Mouse (Mus musculus) forebrain, embryonic 14.5 days (tissue): ENCODE measurements at regions not wholly inside any gene's neighbourhood (a gene's known extent, or its start where the extent isn't known, plus 50 kb on each side); places are given as distances from the start of the nearest gene placed in this dataset.

Experiments used
- ATAC-seq: fragments of 200-750 bp; cut with Nextera tagmentation; 2 replicates; pipeline ENCODE4 v1.8.0; 2017; ENCODE audit warnings: mild to moderate bottlenecking, moderate library complexity
- DNase-seq: peaks from one replicate; pipeline ENCODE4 v3.0.0-alpha.2; 2015; ENCODE audit warnings: low spot score
- H3K27ac ChIP-seq: fragments of 300-500 bp; sonication (generic); 2 replicates; pipeline ENCODE4 v1.5.1; 2014; ENCODE audit warnings: low read depth, mild to moderate bottlenecking, control low read depth, low read length, moderate library complexity
- H3K27me3 ChIP-seq: fragments of 300-500 bp; sonication (generic); replicated peaks from 2 replicates; pipeline ENCODE4 v1.6.1; 2014; ENCODE audit warnings: low read length, control low read depth, mixed read lengths; ENCODE audit not compliant: control insufficient read depth, insufficient read depth
- H3K36me3 ChIP-seq: fragments of 300-500 bp; sonication (generic); 2 replicates; pipeline ENCODE4 v1.6.1; 2014; ENCODE audit warnings: low read length, control low read depth; ENCODE audit not compliant: control insufficient read depth, insufficient read depth
- H3K4me1 ChIP-seq: fragments of 300-500 bp; sonication (generic); 2 replicates; pipeline ENCODE4 v1.6.1; 2014; ENCODE audit warnings: antibody characterized with exemption, low read length, control low read depth; ENCODE audit not compliant: control insufficient read depth, insufficient read depth
- H3K4me2 ChIP-seq: fragments of 300-500 bp; sonication (generic); 2 replicates; pipeline ENCODE4 v1.6.1; 2014; ENCODE audit warnings: mild to moderate bottlenecking, control low read depth, low read length
- H3K4me3 ChIP-seq: fragments of 300-500 bp; sonication (generic); 2 replicates; pipeline ENCODE4 v1.5.1; 2014; ENCODE audit warnings: low read depth, low read length, control low read depth
- H3K9ac ChIP-seq: fragments of 300-500 bp; sonication (generic); 2 replicates; pipeline ENCODE4 v1.6.1; 2014; ENCODE audit warnings: mild to moderate bottlenecking, low read length, control low read depth, moderate library complexity
- H3K9me3 ChIP-seq: fragments of 300-500 bp; sonication (generic); replicated peaks from 2 replicates; pipeline ENCODE4 v1.6.1; 2016; ENCODE audit warnings: low read length, control low read depth, mixed read lengths; ENCODE audit not compliant: control insufficient read depth
- WGBS: fragments of 180-500 bp; shearing (Covaris S2); extraction: QIAGEN DNeasy Blood & Tissue Kit; methylation state at CpG from one replicate; pipeline ENCODE4 v1.1.7; 2014; 5-methylcytosine and 5-hydroxymethylcytosine counted together

- DNase-seq, result peak; percentile 26
- H3K4me2 ChIP-seq, result no peak overlapping the region
- H3K9ac ChIP-seq, result no peak overlapping the region
- no peak overlapping the region for H3K27ac ChIP-seq
- no peaks in the 10 kb centered on the region for H3K9me3 ChIP-seq
- H3K27me3 ChIP-seq, result no peaks in the 10 kb centered on the region
- H3K4me1 ChIP-seq, result no peaks in the 10 kb centered on the region
- no peaks in the 10 kb centered on the region for H3K36me3 ChIP-seq
- 78% methylated on average over 10 of the region's 10 CpGs for WGBS
- ATAC-seq, result peak; percentile 60; the same call in 1 of the 2 replicates
- H3K4me3 ChIP-seq, result no peak overlapping the region
These were observed 472.9 kb downstream of the Fgf9 start for GRCm38 (mm10) chr14:58543140-58543767.

- no peak for DNase-seq
- 74% methylated on average over 6 of the region's 6 CpGs for WGBS
- no peaks in the 10 kb centered on the region for H3K36me3 ChIP-seq
These were observed 467.8 kb downstream of the Fgf9 start for GRCm38 (mm10) chr14:58538135-58538534.

GRCm38 (mm10) chr14:58520976-58521549 lies 450.7 kb downstream of the Fgf9 start:
- DNase-seq (peak; percentile 33), ATAC-seq (no peak)
- WGBS, result 52% methylated on average over 5 of the region's 5 CpGs
- Histone ChIP-seq H3K27ac (no peak overlapping the region), H3K27me3 (no peaks in the 10 kb centered on the region), H3K4me2 (no peak overlapping the region), H3K9ac (no peak overlapping the region), H3K4me1 (no peaks in the 10 kb centered on the region), H3K4me3 (no peak overlapping the region), H3K9me3 (no peaks in the 10 kb centered on the region), H3K36me3 (no peaks in the 10 kb centered on the region)

More at GRCm38 (mm10) chr14:58538135-58538534, 467.8 kb downstream of the Fgf9 start:
- no peak for ATAC-seq
- H3K4me2 ChIP-seq, result no peak overlapping the region
- H3K9ac ChIP-seq, result no peak overlapping the region
- no peak overlapping the region for H3K27ac ChIP-seq
- H3K27me3 ChIP-seq, result no peaks in the 10 kb centered on the region
- H3K9me3 ChIP-seq, result no peaks in the 10 kb centered on the region
- H3K4me3 ChIP-seq, result no peak overlapping the region
- H3K4me1 ChIP-seq, result no peaks in the 10 kb centered on the region

GRCm38 (mm10) chr14:58520384-58520783 lies 450.0 kb downstream of the Fgf9 start:
- ATAC-seq (no peak), DNase-seq (no peak)
- no peak overlapping the region for H3K27ac ChIP-seq
- H3K27me3 ChIP-seq, result no peaks in the 10 kb centered on the region
- no peak overlapping the region for H3K9ac ChIP-seq
- 62% methylated on average over 5 of the region's 5 CpGs for WGBS
- no peaks in the 10 kb centered on the region for H3K36me3 ChIP-seq
- H3K4me3 ChIP-seq, result no peak overlapping the region
- H3K9me3 ChIP-seq, result no peaks in the 10 kb centered on the region
- H3K4me1 ChIP-seq, result no peaks in the 10 kb centered on the region
- no peak overlapping the region for H3K4me2 ChIP-seq

- DNase-seq (no peak), ATAC-seq (no peak)
- Histone ChIP-seq H3K4me3 (no peak overlapping the region), H3K27ac (no peak overlapping the region), H3K36me3 (no peaks in the 10 kb centered on the region), H3K9me3 (no peaks in the 10 kb centered on the region), H3K9ac (no peak overlapping the region), H3K4me2 (no peak overlapping the region), H3K4me1 (no peaks in the 10 kb centered on the region), H3K27me3 (no peaks in the 10 kb centered on the region)
- 91% methylated on average over 1 of the region's 1 CpGs for WGBS
These were observed 448.7 kb downstream of the Fgf9 start for GRCm38 (mm10) chr14:58519086-58519485.

- no peak for DNase-seq
- ATAC-seq, result no peak
- WGBS, result 71% methylated on average over 4 of the region's 4 CpGs
- no peak overlapping the region for H3K27ac ChIP-seq
- H3K4me2 ChIP-seq, result no peak overlapping the region
- no peak overlapping the region for H3K9ac ChIP-seq
- no peaks in the 10 kb centered on the region for H3K9me3 ChIP-seq
- H3K4me3 ChIP-seq, result no peak overlapping the region
- H3K4me1 ChIP-seq, result no peaks in the 10 kb centered on the region
- H3K36me3 ChIP-seq, result no peaks in the 10 kb centered on the region
- no peaks in the 10 kb centered on the region for H3K27me3 ChIP-seq
These were observed 446.2 kb downstream of the Fgf9 start for GRCm38 (mm10) chr14:58516543-58516942.

GRCm38 (mm10) chr14:58512177-58512576 lies 441.8 kb downstream of the Fgf9 start:
- ATAC-seq, result no peak
- no peaks in the 10 kb centered on the region for H3K9me3 ChIP-seq
- 97% methylated on average over 6 of the region's 6 CpGs for WGBS

GRCm38 (mm10) chr14:58511571-58511985 lies 441.2 kb downstream of the Fgf9 start:
- no peak overlapping the region for H3K9ac ChIP-seq
- DNase-seq (no peak), ATAC-seq (no peak)
- no peaks in the 10 kb centered on the region for H3K9me3 ChIP-seq
- 81% methylated on average over 4 of the region's 4 CpGs for WGBS
- H3K27ac ChIP-seq, result no peak overlapping the region
- no peaks in the 10 kb centered on the region for H3K36me3 ChIP-seq
- H3K27me3 ChIP-seq, result no peaks in the 10 kb centered on the region
- H3K4me1 ChIP-seq, result no peaks in the 10 kb centered on the region
- H3K4me3 ChIP-seq, result no peak overlapping the region
- H3K4me2 ChIP-seq, result no peak overlapping the region

More at GRCm38 (mm10) chr14:58512177-58512576, 441.8 kb downstream of the Fgf9 start:
- Histone ChIP-seq H3K4me1 (no peaks in the 10 kb centered on the region), H3K4me3 (no peak overlapping the region), H3K27me3 (no peaks in the 10 kb centered on the region), H3K9ac (no peak overlapping the region), H3K4me2 (no peak overlapping the region), H3K27ac (no peak overlapping the region), H3K36me3 (no peaks in the 10 kb centered on the region)
- no peak for DNase-seq

GRCm38 (mm10) chr14:58510790-58511189 lies 440.4 kb downstream of the Fgf9 start:
- Histone ChIP-seq H3K27me3 (no peaks in the 10 kb centered on the region), H3K36me3 (no peaks in the 10 kb centered on the region), H3K27ac (no peak overlapping the region), H3K9me3 (no peaks in the 10 kb centered on the region), H3K4me3 (no peak overlapping the region), H3K4me2 (no peak overlapping the region), H3K4me1 (no peaks in the 10 kb centered on the region), H3K9ac (no peak overlapping the region)
- 66% methylated on average over 4 of the region's 4 CpGs for WGBS
- DNase-seq (no peak), ATAC-seq (no peak)
